Mouse (Mus musculus) embryonic facial prominence, embryonic 14.5 days (tissue): ENCODE measurements at regions not wholly inside any gene's neighbourhood (a gene's known extent, or its start where the extent isn't known, plus 50 kb on each side); places are given as distances from the start of the nearest gene placed in this dataset.
A peak's percentile ranks its signal among the peaks of the same experiment; 100 is the strongest.

ENCODE experiments used
- ATAC-seq: fragments of 200-750 bp; cut with Nextera tagmentation; 2 replicates; pipeline ENCODE4 v1.8.0; 2017; ENCODE audit warnings: low read depth, moderate number of reproducible peaks, moderate TSS enrichment
- DNase-seq: peaks from one replicate; pipeline ENCODE4 v3.0.0-alpha.2; 2015; ENCODE audit warnings: low spot score
- H3K27ac ChIP-seq: fragments of 300-500 bp; sonication (generic); replicated peaks from 2 replicates; pipeline ENCODE4 v1.5.1; 2014; ENCODE audit warnings: low read depth, mild to moderate bottlenecking, low read length, moderate library complexity
- H3K27me3 ChIP-seq: fragments of 300-500 bp; sonication (generic); replicated peaks from 2 replicates; pipeline ENCODE4 v1.6.1; 2014; ENCODE audit warnings: low read length; ENCODE audit not compliant: control insufficient read depth, insufficient read depth
- H3K36me3 ChIP-seq: fragments of 300-500 bp; sonication (generic); 2 replicates; pipeline ENCODE4 v1.6.1; 2014; ENCODE audit warnings: low read length, mixed read lengths; ENCODE audit not compliant: control insufficient read depth, insufficient read depth
- H3K4me1 ChIP-seq: fragments of 300-500 bp; sonication (generic); 2 replicates; pipeline ENCODE4 v1.6.1; 2014; ENCODE audit warnings: antibody characterized with exemption, low read length; ENCODE audit not compliant: control insufficient read depth, insufficient read depth
- H3K4me2 ChIP-seq: fragments of 300-500 bp; sonication (generic); 2 replicates; pipeline ENCODE4 v1.6.1; 2014; ENCODE audit warnings: low read depth, mild to moderate bottlenecking, low read length, moderate library complexity, mixed read lengths
- H3K4me3 ChIP-seq: fragments of 300-500 bp; sonication (generic); 2 replicates; pipeline ENCODE4 v1.5.1; 2014; ENCODE audit warnings: low read depth, mild to moderate bottlenecking, low read length
- H3K9ac ChIP-seq: fragments of 300-500 bp; sonication (generic); 2 replicates; pipeline ENCODE4 v1.6.1; 2014; ENCODE audit warnings: low read depth, mild to moderate bottlenecking, low read length, moderate library complexity, mixed read lengths
- H3K9me3 ChIP-seq: fragments of 300-500 bp; sonication (generic); 2 replicates; pipeline ENCODE4 v1.6.1; 2016; ENCODE audit warnings: low read length; ENCODE audit not compliant: control insufficient read depth
- WGBS: fragments of 180-500 bp; shearing (Covaris S2); extraction: QIAGEN DNeasy Blood & Tissue Kit; methylation state at CpG from one replicate; pipeline ENCODE4 v1.1.7; 2014; 5-methylcytosine and 5-hydroxymethylcytosine counted together

DNA sequence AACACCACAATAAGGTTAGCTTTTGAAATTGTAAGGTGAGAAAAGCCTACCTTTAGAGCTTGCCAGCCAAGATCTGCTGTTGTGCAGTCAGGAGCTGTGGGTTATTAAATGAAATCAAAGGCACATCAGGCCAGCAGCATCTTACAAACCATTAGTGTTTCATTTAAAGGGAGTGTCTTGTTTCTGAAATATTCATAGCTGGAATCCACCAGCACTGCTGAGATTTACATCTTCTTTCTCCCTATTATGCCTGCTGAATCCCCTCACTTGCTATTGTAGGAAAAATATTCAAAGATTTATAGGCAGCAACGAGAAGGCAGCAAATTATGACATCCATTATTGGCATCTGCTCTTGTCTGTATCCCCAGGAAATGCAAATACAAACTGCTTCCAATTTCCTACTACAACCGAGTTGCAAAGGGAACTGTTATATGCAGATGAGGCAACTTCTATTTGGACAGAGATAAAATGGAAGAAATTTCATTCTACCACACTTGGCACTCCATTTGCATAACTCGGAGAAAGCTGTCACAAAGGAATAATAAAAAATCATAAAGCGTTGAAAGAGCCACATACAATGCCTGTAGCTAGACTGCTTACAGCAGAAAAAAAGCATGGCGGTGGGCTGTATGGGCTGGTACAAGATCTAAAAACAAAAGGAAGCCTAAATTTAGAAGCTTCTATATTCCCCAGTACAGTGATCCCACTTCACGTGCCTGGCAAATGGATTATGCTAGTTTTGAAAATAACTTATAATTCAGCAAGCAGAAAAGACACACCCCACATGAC, 60.3 kb upstream of the Prkd1 start:
- Histone ChIP-seq H3K27me3 (no peaks in the 10 kb centered on the region), H3K4me3 (no peak overlapping the region), H3K36me3 (no peaks in the 10 kb centered on the region), H3K9me3 (no peaks in the 10 kb centered on the region), H3K4me1 (no peaks in the 10 kb centered on the region), H3K9ac (no peak overlapping the region), H3K27ac (no peak overlapping the region), H3K4me2 (no peak overlapping the region)
- DNase-seq (no peak), ATAC-seq (no peak)
- 80% methylated on average over 6 of the region's 6 CpGs for WGBS

DNA sequence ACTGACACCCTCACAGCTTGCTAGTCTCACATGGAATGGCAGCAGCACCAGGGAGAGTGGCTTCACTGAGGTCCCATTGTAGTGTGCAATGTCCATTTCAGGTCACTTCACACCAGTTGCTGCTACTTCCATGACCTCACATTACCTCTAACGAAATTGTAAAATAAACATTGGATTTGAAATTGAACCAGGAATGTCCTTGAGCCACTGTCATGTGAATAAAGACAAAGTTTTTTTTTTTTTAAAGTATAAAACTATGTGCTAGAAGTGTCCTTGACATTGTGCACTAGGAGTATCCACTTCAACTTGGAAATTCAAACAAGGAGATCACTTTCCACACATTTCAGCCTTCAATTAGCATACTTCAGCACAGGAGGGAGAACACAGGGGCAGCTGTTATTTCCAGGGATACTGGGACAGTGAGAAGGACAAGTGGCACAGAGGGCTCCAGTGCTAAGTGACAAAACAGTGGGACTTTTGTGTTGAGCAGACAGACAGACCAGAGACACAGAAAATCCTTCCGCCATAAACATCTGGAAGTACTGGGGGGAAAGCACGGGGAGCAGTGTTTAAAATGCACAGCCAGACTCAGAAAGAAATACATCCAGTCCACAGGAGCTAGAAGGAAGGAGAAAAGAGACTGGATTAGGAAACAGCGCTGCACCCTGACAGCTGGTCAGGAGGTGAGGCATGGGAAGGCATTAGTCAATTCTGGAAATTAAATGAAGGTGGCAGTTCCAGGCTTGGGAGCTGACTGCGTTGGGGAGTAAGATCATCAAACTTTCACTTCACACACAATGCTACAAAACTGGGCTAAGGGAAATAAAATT, 49.9 kb upstream of the Prkd1 start:
- Histone ChIP-seq H3K9me3 (no peaks in the 10 kb centered on the region), H3K27me3 (no peaks in the 10 kb centered on the region), H3K4me1 (no peaks in the 10 kb centered on the region), H3K9ac (no peak overlapping the region), H3K4me2 (no peak overlapping the region), H3K36me3 (no peaks in the 10 kb centered on the region), H3K4me3 (no peak overlapping the region), H3K27ac (no peak overlapping the region)
- WGBS: 22% methylated on average over 5 of the region's 5 CpGs
- ATAC-seq (no peak), DNase-seq (peak; percentile 22)
